Mouse (Mus musculus): ENCODE results near the gene Gm13285.
"Not testable (repeated sequence)": the region's sequence is repeated elsewhere in the genome, so short reads cannot be mapped to it uniquely, and the experiment has no call there.

DNA sequence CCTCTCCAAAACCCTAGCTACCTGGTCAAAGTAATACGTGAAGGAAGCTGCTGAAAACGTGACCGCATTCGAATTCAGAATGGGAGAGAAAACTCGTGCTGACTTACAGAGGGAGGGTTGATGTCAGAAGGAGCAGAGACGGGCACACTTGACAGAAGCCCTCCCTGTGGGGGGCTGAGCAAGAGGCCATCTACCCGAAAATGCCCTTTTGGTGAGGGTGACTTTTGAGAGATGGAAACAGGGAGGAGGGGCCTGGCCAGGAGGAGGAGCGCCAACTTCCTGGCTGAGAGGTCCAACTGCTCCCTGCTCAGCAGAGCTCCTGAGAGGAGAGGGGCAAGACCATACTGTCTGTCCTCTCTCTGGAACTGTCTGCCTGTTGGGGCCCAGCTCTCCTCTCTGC, 5.8 kb downstream of the Gm13285 start, which contains the start of gene Gm13288:
- not testable (repeated sequence) for TF ChIP-seq POLR2A, CTCF (IDR thresholded peaks at IDR 0.05; ENCODE audit: extremely low read depth, insufficient read depth, low read length)

All from cortical plate, adult 2 months (tissue).